Mouse (Mus musculus): Measurements from ENCODE around the gene Palld.

DNA sequence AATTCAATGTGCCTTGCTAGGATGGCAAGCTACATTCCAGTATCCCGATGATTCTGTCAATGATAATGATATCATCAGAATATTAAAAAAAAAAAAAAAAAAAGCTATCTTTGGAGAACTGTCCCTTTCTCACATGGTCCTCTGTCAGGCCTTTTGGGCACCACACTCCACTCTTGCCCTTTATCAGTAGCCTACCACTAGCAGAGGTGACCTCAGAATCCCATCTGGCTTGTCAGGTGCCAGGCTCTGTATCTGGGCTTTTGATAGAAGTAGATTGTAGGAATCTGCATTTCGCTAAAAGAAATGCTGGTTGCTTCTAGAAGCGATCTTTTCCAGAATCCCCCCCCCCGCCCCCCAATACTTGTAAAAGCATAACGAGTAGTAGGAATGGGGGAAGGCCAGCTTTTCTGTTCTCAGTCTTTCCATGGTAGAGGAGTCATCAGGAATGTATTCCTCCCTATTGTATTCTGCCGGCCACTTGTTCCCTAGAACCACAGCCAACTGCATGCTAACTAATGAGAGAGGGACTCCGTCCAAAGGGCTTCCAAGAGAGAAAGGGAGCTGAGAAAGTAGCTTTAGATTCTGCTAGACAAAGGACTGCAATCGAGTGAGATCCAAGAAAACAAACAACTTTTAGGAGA is 143.7 kb downstream of the Palld start:
- TF ChIP-seq KAT2A (IDR thresholded peaks at IDR 0.05; ENCODE audit: insufficient replicate concordance, low read length) (no peak), CTCF (conservative IDR thresholded peaks at IDR 0.05 in 1 of 2, IDR thresholded peaks at IDR 0.05 in 1 of 2; ENCODE audit: low read depth in 2 of 2, low read length in 2 of 2) (no peak), HCFC1 (IDR thresholded peaks at IDR 0.05; ENCODE audit: low read depth, low read length) (no peak), POLR2A (IDR thresholded peaks at IDR 0.05; ENCODE audit: low read depth, low read length) (no peak), CHD2 (IDR thresholded peaks at IDR 0.05; ENCODE audit: low read length) (no peak), PAX5 (IDR thresholded peaks at IDR 0.05; ENCODE audit: low read length) (no peak), MAFK (IDR thresholded peaks at IDR 0.05; ENCODE audit: insufficient replicate concordance, low read length) (no peak), IRF4 (IDR thresholded peaks at IDR 0.05; ENCODE audit: low read depth, low read length) (no peak), EP300 (IDR thresholded peaks at IDR 0.05; ENCODE audit: low read length) (no peak), RCOR1 (conservative IDR thresholded peaks at IDR 0.05; ENCODE audit: low read depth, low read length) (no peak), ELF1 (IDR thresholded peaks at IDR 0.05; ENCODE audit: low read depth, low read length) (no peak), ZNF384 (IDR thresholded peaks at IDR 0.05; ENCODE audit: low read depth, low read length) (no peak), TCF12 (IDR thresholded peaks at IDR 0.05; ENCODE audit: low read depth, low read length) (no peak), POLR2AphosphoS2 (IDR thresholded peaks at IDR 0.05; ENCODE audit: low read depth, low read length) (no peak)
